Mouse (Mus musculus): ENCODE data around the gene Sympk. TPM values are rescaled to one million over a fixed set of nuclear protein-coding genes. Genes with fewer than 3 reads are reported as not detected.

Sympk gene
- polyA plus RNA-seq, 1 experiment from 2014 or later = 29.4 TPM

- Histone ChIP-seq H3K4me1 (replicated peaks; ENCODE audit: control insufficient read depth, insufficient read depth, low read length) (no peaks in the 10 kb centered on the region), H3K4me3 (ENCODE audit: low read depth, low read length) (peak overlapping the region; percentile 87), H3K27me3 (ENCODE audit: control insufficient read depth, insufficient read depth, low read length) (peaks cover 34% of the 10 kb centered on the region), H3K9ac (ENCODE audit: low read depth, low read length) (peak overlapping the region; percentile 88), H3K4me2 (replicated peaks; ENCODE audit: low read depth, low read length) (peak overlapping the region; percentile 63), H3K9me3 (ENCODE audit: control insufficient read depth, low read length) (no peaks in the 10 kb centered on the region), H3K36me3 (ENCODE audit: control insufficient read depth, insufficient read depth, low read length) (no peaks in the 10 kb centered on the region), H3K27ac (ENCODE audit: low read depth, low read length) (0 out of 2 replicates have a peak overlapping the region, but pooled peaks have one; percentile 6)
- 2% methylated on average over 28 of the region's 36 CpGs for WGBS
- DNase-seq (ENCODE audit: low spot score) (peak; percentile 50), ATAC-seq (ENCODE audit: low FRiP score) (peak; percentile 65)
Observed at GRCm38 (mm10) chr7:19024581-19025255, 541 bp downstream of the Sympk start.

- no peak overlapping the region for H3K9ac ChIP-seq (ENCODE audit: low read depth, low read length)
- no peak overlapping the region for H3K27ac ChIP-seq (ENCODE audit: low read depth, low read length)
- no peak overlapping the region for H3K4me2 ChIP-seq (replicated peaks; ENCODE audit: low read depth, low read length)
- no peaks in the 10 kb centered on the region for H3K9me3 ChIP-seq (ENCODE audit: control insufficient read depth, low read length)
- peaks cover 9% of the 10 kb centered on the region; the same call in 1 of the 2 replicates for H3K36me3 ChIP-seq (ENCODE audit: control insufficient read depth, insufficient read depth, low read length)
- H3K4me3 ChIP-seq (ENCODE audit: low read depth, low read length) = no peak overlapping the region
- ATAC-seq (ENCODE audit: low FRiP score) = no peak
- peaks cover 8% of the 10 kb centered on the region for H3K27me3 ChIP-seq (ENCODE audit: control insufficient read depth, insufficient read depth, low read length)
- H3K4me1 ChIP-seq (replicated peaks; ENCODE audit: control insufficient read depth, insufficient read depth, low read length) = no peaks in the 10 kb centered on the region
- DNase-seq (ENCODE audit: low spot score) = no peak
Observed at GRCm38 (mm10) chr7:19028067-19028466, 3.9 kb downstream of the Sympk start.

GRCm38 (mm10) chr7:19029084-19029653 is 5.0 kb downstream of the Sympk start:
- H3K36me3 ChIP-seq (ENCODE audit: control insufficient read depth, insufficient read depth, low read length) = peaks cover 9% of the 10 kb centered on the region; the same call in 1 of the 2 replicates
- DNase-seq (ENCODE audit: low spot score) = peak; percentile 81
- no peaks in the 10 kb centered on the region for H3K27me3 ChIP-seq (ENCODE audit: control insufficient read depth, insufficient read depth, low read length)
- 64% methylated on average over 6 of the region's 6 CpGs for WGBS
- H3K4me2 ChIP-seq (replicated peaks; ENCODE audit: low read depth, low read length) = no peak overlapping the region
- peak; percentile 42 for ATAC-seq (ENCODE audit: low FRiP score)
- no peak overlapping the region for H3K4me3 ChIP-seq (ENCODE audit: low read depth, low read length)
- no peak overlapping the region for H3K9ac ChIP-seq (ENCODE audit: low read depth, low read length)
- H3K4me1 ChIP-seq (replicated peaks; ENCODE audit: control insufficient read depth, insufficient read depth, low read length) = no peaks in the 10 kb centered on the region
- H3K9me3 ChIP-seq (ENCODE audit: control insufficient read depth, low read length) = no peaks in the 10 kb centered on the region
- H3K27ac ChIP-seq (ENCODE audit: low read depth, low read length) = no peak overlapping the region

- Histone ChIP-seq H3K4me3 (ENCODE audit: low read depth, low read length) (no peak overlapping the region), H3K27me3 (ENCODE audit: control insufficient read depth, insufficient read depth, low read length) (no peaks in the 10 kb centered on the region), H3K9me3 (ENCODE audit: control insufficient read depth, low read length) (no peaks in the 10 kb centered on the region), H3K9ac (ENCODE audit: low read depth, low read length) (no peak overlapping the region), H3K36me3 (ENCODE audit: control insufficient read depth, insufficient read depth, low read length) (peaks cover 13% of the 10 kb centered on the region), H3K27ac (ENCODE audit: low read depth, low read length) (0 out of 2 replicates have a peak overlapping the region, but pooled peaks have one; percentile 17), H3K4me2 (replicated peaks; ENCODE audit: low read depth, low read length) (no peak overlapping the region), H3K4me1 (replicated peaks; ENCODE audit: control insufficient read depth, insufficient read depth, low read length) (no peaks in the 10 kb centered on the region)
- DNase-seq (ENCODE audit: low spot score) (no peak), ATAC-seq (ENCODE audit: low FRiP score) (no peak)
- 34% methylated on average over 4 of the region's 4 CpGs for WGBS
Observed at GRCm38 (mm10) chr7:19031641-19032040, 7.5 kb downstream of the Sympk start.

GRCm38 (mm10) chr7:19044616-19045015 is 20.4 kb downstream of the Sympk start:
- Histone ChIP-seq H3K9me3 (ENCODE audit: control insufficient read depth, low read length) (no peaks in the 10 kb centered on the region), H3K4me1 (replicated peaks; ENCODE audit: control insufficient read depth, insufficient read depth, low read length) (no peaks in the 10 kb centered on the region), H3K4me3 (ENCODE audit: low read depth, low read length) (no peak overlapping the region), H3K27ac (ENCODE audit: low read depth, low read length) (no peak overlapping the region), H3K36me3 (ENCODE audit: control insufficient read depth, insufficient read depth, low read length) (peaks cover 20% of the 10 kb centered on the region), H3K27me3 (ENCODE audit: control insufficient read depth, insufficient read depth, low read length) (no peaks in the 10 kb centered on the region), H3K4me2 (replicated peaks; ENCODE audit: low read depth, low read length) (no peak overlapping the region), H3K9ac (ENCODE audit: low read depth, low read length) (no peak overlapping the region)
- DNase-seq (ENCODE audit: low spot score) (no peak), ATAC-seq (ENCODE audit: low FRiP score) (no peak)
- 94% methylated on average over 6 of the region's 6 CpGs for WGBS

- H3K4me2 ChIP-seq (replicated peaks; ENCODE audit: low read depth, low read length) = no peak overlapping the region
- 93% methylated on average over 11 of the region's 11 CpGs for WGBS
- no peak for DNase-seq (ENCODE audit: low spot score)
- H3K36me3 ChIP-seq (ENCODE audit: control insufficient read depth, insufficient read depth, low read length) = peaks cover 26% of the 10 kb centered on the region
- no peaks in the 10 kb centered on the region for H3K9me3 ChIP-seq (ENCODE audit: control insufficient read depth, low read length)
- H3K4me3 ChIP-seq (ENCODE audit: low read depth, low read length) = no peak overlapping the region
- H3K9ac ChIP-seq (ENCODE audit: low read depth, low read length) = no peak overlapping the region
- H3K27ac ChIP-seq (ENCODE audit: low read depth, low read length) = no peak overlapping the region
- no peaks in the 10 kb centered on the region for H3K27me3 ChIP-seq (ENCODE audit: control insufficient read depth, insufficient read depth, low read length)
- no peak for ATAC-seq (ENCODE audit: low FRiP score)
- no peaks in the 10 kb centered on the region for H3K4me1 ChIP-seq (replicated peaks; ENCODE audit: control insufficient read depth, insufficient read depth, low read length)
Observed at GRCm38 (mm10) chr7:19046286-19047069, 22.3 kb downstream of the Sympk start.

- H3K36me3 ChIP-seq (ENCODE audit: control insufficient read depth, insufficient read depth, low read length) = peaks cover 17% of the 10 kb centered on the region
- no peak overlapping the region for H3K27ac ChIP-seq (ENCODE audit: low read depth, low read length)
- 89% methylated on average over 13 of the region's 14 CpGs for WGBS
- H3K4me2 ChIP-seq (replicated peaks; ENCODE audit: low read depth, low read length) = no peak overlapping the region
- no peak for DNase-seq (ENCODE audit: low spot score)
- H3K4me1 ChIP-seq (replicated peaks; ENCODE audit: control insufficient read depth, insufficient read depth, low read length) = no peaks in the 10 kb centered on the region
- H3K9me3 ChIP-seq (ENCODE audit: control insufficient read depth, low read length) = no peaks in the 10 kb centered on the region
- no peak for ATAC-seq (ENCODE audit: low FRiP score)
- H3K9ac ChIP-seq (ENCODE audit: low read depth, low read length) = no peak overlapping the region
- no peaks in the 10 kb centered on the region for H3K27me3 ChIP-seq (ENCODE audit: control insufficient read depth, insufficient read depth, low read length)
- no peak overlapping the region for H3K4me3 ChIP-seq (ENCODE audit: low read depth, low read length)
Observed at GRCm38 (mm10) chr7:19048006-19048527, 23.9 kb downstream of the Sympk start.

- H3K4me2 ChIP-seq (replicated peaks; ENCODE audit: low read depth, low read length) = no peak overlapping the region
- 88% methylated on average over 5 of the region's 5 CpGs for WGBS
- no peak overlapping the region for H3K4me3 ChIP-seq (ENCODE audit: low read depth, low read length)
- ATAC-seq (ENCODE audit: low FRiP score) (no peak), DNase-seq (ENCODE audit: low spot score) (no peak)
- H3K27ac ChIP-seq (ENCODE audit: low read depth, low read length) = no peak overlapping the region
- H3K9me3 ChIP-seq (ENCODE audit: control insufficient read depth, low read length) = no peaks in the 10 kb centered on the region
- H3K27me3 ChIP-seq (ENCODE audit: control insufficient read depth, insufficient read depth, low read length) = no peaks in the 10 kb centered on the region
- peaks cover 17% of the 10 kb centered on the region for H3K36me3 ChIP-seq (ENCODE audit: control insufficient read depth, insufficient read depth, low read length)
- H3K4me1 ChIP-seq (replicated peaks; ENCODE audit: control insufficient read depth, insufficient read depth, low read length) = no peaks in the 10 kb centered on the region
- H3K9ac ChIP-seq (ENCODE audit: low read depth, low read length) = no peak overlapping the region
Observed at GRCm38 (mm10) chr7:19049252-19049651, 25.1 kb downstream of the Sympk start.

Data from hindbrain, embryonic 11.5 days (tissue).